Mouse (Mus musculus) lung, postnatal 10 days (tissue): ENCODE measurements at regions not wholly inside any gene's neighbourhood (a gene's known extent, or its start where the extent isn't known, plus 50 kb on each side); places are given as distances from the start of the nearest gene placed in this dataset.

Experiments used
- DNase-seq: peaks from one replicate; pipeline ENCODE4 v3.0.0; 2021

GRCm38 (mm10) chr4:73111311-73111710 is 258.9 kb upstream of the Aldoart1 start:
- DNase-seq: peak; percentile 30
